In genomic region chr5:92127141-92127625, GRCm38 (mm10) we compare ENCODE assay signal across 10 mouse cellular contexts. TPM values are rescaled to one million over a fixed set of nuclear protein-coding genes. Genes with fewer than 3 reads are reported as not detected.
A peak's percentile ranks its signal among the peaks of the same experiment; 100 is the strongest.
DNase-seq lines count a peak whose midpoint lies in the region; ATAC-seq and TF ChIP-seq lines count a peak whose summit lies in the region.
"Had no signal": no experiment of that assay in that cellular context is flagged by ENCODE, and none has a peak within 500 bp of the region (broad histone marks: within the 10 kb centered on the region; RNA-seq: fewer than 3 reads in every experiment).

No protein-coding gene starts in this region.

- no peaks in the 10 kb centered on the region for H3K9me3 ChIP-seq in embryonic facial prominence, embryonic 12.5 days
- H3K9me3 ChIP-seq in embryonic facial prominence, embryonic 10.5 days: 0 out of 2 replicates have a peak, but pooled peaks cover 2% of the 10 kb centered on the region

- TF ChIP-seq POLR2A in spleen, adult 2 months (IDR thresholded peaks at IDR 0.05; ENCODE audit: low read depth, low read length): no peak

- no peak overlapping the region for H3K4me3 ChIP-seq in embryonic facial prominence, embryonic 12.5 days
- no peak overlapping the region; the same call in 1 of the 2 replicates for H3K4me3 ChIP-seq in embryonic facial prominence, embryonic 10.5 days
- peak overlapping the region; percentile 35 for H3K4me3 ChIP-seq in spleen, adult 2 months (ENCODE audit: extremely low read depth, insufficient read depth, insufficient read length)

- peak overlapping the region; percentile 63 for H3K27ac ChIP-seq in embryonic facial prominence, embryonic 12.5 days
- H3K27ac ChIP-seq in embryonic facial prominence, embryonic 10.5 days (replicated peaks): no peak overlapping the region
- H3K27ac ChIP-seq in spleen, adult 2 months (ENCODE audit: insufficient read depth, low read length): peak overlapping the region; percentile 26; the same call in 1 of the 2 replicates

- peaks cover 10% of the 10 kb centered on the region; the same call in 1 of the 2 replicates for H3K36me3 ChIP-seq in embryonic facial prominence, embryonic 12.5 days
- H3K36me3 ChIP-seq in embryonic facial prominence, embryonic 10.5 days (replicated peaks): peaks cover 33% of the 10 kb centered on the region
- no peaks in the 10 kb centered on the region for H3K36me3 ChIP-seq in spleen, adult 2 months (ENCODE audit: control insufficient read depth, insufficient read depth, low read length)

- no peak for TF ChIP-seq CTCF in spleen, adult 2 months (IDR thresholded peaks at IDR 0.05; ENCODE audit: extremely low read depth, insufficient read depth, insufficient read length, insufficient replicate concordance)

- H3K27me3 ChIP-seq in embryonic facial prominence, embryonic 12.5 days: no peaks in the 10 kb centered on the region
- no peaks in the 10 kb centered on the region for H3K27me3 ChIP-seq in embryonic facial prominence, embryonic 10.5 days (replicated peaks; ENCODE audit: low read depth, poor library complexity, severe bottlenecking)
- no peaks in the 10 kb centered on the region for H3K27me3 ChIP-seq in spleen, adult 2 months (ENCODE audit: control insufficient read depth, insufficient read depth, low read length)

- H3K9ac ChIP-seq in embryonic facial prominence, embryonic 12.5 days: no peak overlapping the region

- peak; percentile 17; the same call in 1 of the 2 replicates for ATAC-seq in embryonic facial prominence, embryonic 12.5 days (ENCODE audit: insufficient number of reproducible peaks, insufficient read depth, low FRiP score, low TSS enrichment)
- ATAC-seq: CD4-positive, CD25-positive, alpha-beta regulatory T cell, adult 4 months; midbrain, embryonic 16.5 days had no signal

- peaks cover 19% of the 10 kb centered on the region for H3K4me1 ChIP-seq in embryonic facial prominence, embryonic 12.5 days
- H3K4me1 ChIP-seq in embryonic facial prominence, embryonic 10.5 days: peaks cover 18% of the 10 kb centered on the region
- no peaks in the 10 kb centered on the region; the same call in 1 of the 2 replicates for H3K4me1 ChIP-seq in spleen, adult 2 months (ENCODE audit: control insufficient read depth, insufficient read depth, insufficient read length)

- H3K4me2 ChIP-seq in embryonic facial prominence, embryonic 12.5 days (replicated peaks): no peak overlapping the region

- WGBS in embryonic facial prominence, embryonic 12.5 days: 53% methylated on average over 9 of the region's 9 CpGs
- 73% methylated on average over 9 of the region's 9 CpGs for WGBS in embryonic facial prominence, embryonic 10.5 days
- WGBS in spleen, adult 2 months: 29% methylated on average over 9 of the region's 9 CpGs

- no peak for DNase-seq in embryonic facial prominence, embryonic 10.5 days (ENCODE audit: low spot score)
- DNase-seq in spleen, adult 2 months (ENCODE audit: low read depth in 1 of 2, low spot score in 2 of 2): no peak
- no peak for DNase-seq in spleen, adult 18-20 months
- DNase-seq in liver: peak; percentile 84
- DNase-seq in embryo, embryonic 9.5 days (ENCODE audit: extremely low spot score): no peak
- no peak for DNase-seq in adrenal gland, postnatal 4 days (ENCODE audit: low spot score in 2 of 2)
- DNase-seq in kidney, postnatal 36 days: no peak

RNA-seq across cellular contexts. Expression of gene Uso1, which starts 10.6 kb away (rescaled TPM):
- polyA plus RNA-seq in embryonic facial prominence, embryonic 12.5 days (2016; fragmentation: Nextera tagmentation; extraction: Ambion mirVana): 45.7 and 49.3 TPM in 2 replicates
- 36.8 and 38.0 TPM in 2 replicates for polyA plus RNA-seq in embryonic facial prominence, embryonic 10.5 days (2016; fragmentation: Nextera tagmentation; extraction: Ambion mirVana)
- polyA plus RNA-seq in spleen, adult 2 months (2012; rRNA removed): 10.1 and 13.2 TPM in 2 replicates
- total RNA-seq in adrenal gland, postnatal 4 days (2021): 10 to 100 TPM; 68.8 to 71.5 TPM

RNA-seq across cellular contexts. Expression of gene G3bp2, which starts 43.7 kb away (rescaled TPM):
- polyA plus RNA-seq in embryonic facial prominence, embryonic 12.5 days (2016; fragmentation: Nextera tagmentation; extraction: Ambion mirVana): 218 and 225 TPM in 2 replicates
- 282 and 292 TPM in 2 replicates for polyA plus RNA-seq in embryonic facial prominence, embryonic 10.5 days (2016; fragmentation: Nextera tagmentation; extraction: Ambion mirVana)
- polyA plus RNA-seq in spleen, adult 2 months (2012; rRNA removed): 9.1 and 10.1 TPM in 2 replicates
- total RNA-seq in adrenal gland, postnatal 4 days (2021): 100 to 1,000 TPM; 108 to 116 TPM

Comparison
In these comparisons a context has a peak if more than half of its experiments do, and no peak if none do; other contexts are left out.
1. RNA of gene G3bp2, which starts 43.7 kb away (polyA plus RNA-seq): 282 to 292 TPM in embryonic facial prominence, embryonic 10.5 days and 218 to 225 TPM in embryonic facial prominence, embryonic 12.5 days; 9.1 to 10.1 TPM in spleen, adult 2 months; every median in the first group is over 10 times any median in the second.